Comparison of ENCODE assay signal across 14 mouse cellular contexts in the genomic region with DNA sequence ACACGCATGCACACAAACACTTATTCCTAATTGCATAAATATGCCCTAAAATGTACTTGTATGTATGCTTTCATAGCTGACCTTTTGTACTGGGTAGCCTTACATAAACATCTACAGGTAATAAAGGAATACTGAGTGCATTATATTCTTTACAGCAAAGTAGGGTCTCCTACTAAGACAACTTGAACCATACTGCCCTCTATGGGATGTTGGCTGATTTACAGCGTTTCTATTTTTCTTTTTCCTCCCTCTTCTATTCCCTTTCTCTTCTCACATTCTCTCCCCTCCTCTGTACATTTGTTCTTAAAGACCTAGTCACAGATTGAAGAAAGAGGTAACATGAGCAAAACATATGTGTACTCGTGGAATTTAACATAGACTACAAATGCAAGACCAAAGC. TPM values are rescaled to one million over a fixed set of nuclear protein-coding genes. Genes with fewer than 3 reads are reported as not detected.
DNase-seq lines count a peak whose midpoint lies in the region; ATAC-seq and TF ChIP-seq lines count a peak whose summit lies in the region.
"Had no signal": no experiment of that assay in that cellular context is flagged by ENCODE, and none has a peak within 500 bp of the region (broad histone marks: within the 10 kb centered on the region; RNA-seq: fewer than 3 reads in every experiment).

No protein-coding gene starts in this region.

- DNase-seq in heart, adult 2 months, result no peak
- no peak for DNase-seq in heart, postnatal 4 days
- peak; percentile 57 for DNase-seq in lung, embryonic 14.5 days
- no peak for DNase-seq in lung, postnatal 10 days
- DNase-seq in NIH3T3 (ENCODE audit: low read depth), result peak; percentile 54
- DNase-seq in spleen, postnatal 14 days (ENCODE audit: low spot score in 2 of 2), result no peak
- DNase-seq: heart, adult 18-20 months; kidney, postnatal 14 days had no signal

- no peak overlapping the region for H3K4me3 ChIP-seq in heart, adult 2 months
- H3K4me3 ChIP-seq in lung, embryonic 14.5 days (ENCODE audit: low read depth, low read length), result no peak overlapping the region
- H3K4me3 ChIP-seq in heart, embryonic 12.5 days, result no peak overlapping the region
- H3K4me3 ChIP-seq: embryonic facial prominence, embryonic 13.5 days; forebrain, embryonic 15.5 days; hindbrain, embryonic 10.5 days; lung, embryonic 15.5 days had no signal

- intact Hi-C loops in heart, adult 2 months (cut with DNase I), result loop anchor here (5.0 kb wide), 1 partner anchor 80 kb away; no protein-coding TSS in a partner anchor

- peak; percentile 66 for TF ChIP-seq CTCF in heart, adult 2 months (IDR thresholded peaks at IDR 0.05)
- TF ChIP-seq CTCF in lung, embryonic 14.5 days (IDR thresholded peaks at IDR 0.05; ENCODE audit: low read depth), result peak; percentile 46

- no peak overlapping the region for H3K9ac ChIP-seq in heart, adult 2 months (ENCODE audit: low read depth, low read length)
- H3K9ac ChIP-seq in lung, embryonic 14.5 days, result no peak overlapping the region
- H3K9ac ChIP-seq in heart, embryonic 12.5 days, result no peak overlapping the region
- H3K9ac ChIP-seq: embryonic facial prominence, embryonic 13.5 days; forebrain, embryonic 15.5 days; lung, embryonic 15.5 days had no signal

- H3K4me2 ChIP-seq in lung, embryonic 14.5 days, result no peak overlapping the region
- no peak overlapping the region for H3K4me2 ChIP-seq in heart, embryonic 12.5 days
- H3K4me2 ChIP-seq: embryonic facial prominence, embryonic 13.5 days; forebrain, embryonic 15.5 days; lung, embryonic 15.5 days had no signal

- no peaks in the 10 kb centered on the region for H3K27me3 ChIP-seq in heart, adult 2 months (ENCODE audit: control insufficient read depth, insufficient read depth, low read length)
- no peaks in the 10 kb centered on the region for H3K27me3 ChIP-seq in lung, embryonic 14.5 days (ENCODE audit: insufficient read depth, low read length)
- H3K27me3 ChIP-seq in heart, embryonic 12.5 days (replicated peaks), result no peaks in the 10 kb centered on the region
- H3K27me3 ChIP-seq: embryonic facial prominence, embryonic 13.5 days; forebrain, embryonic 15.5 days; lung, embryonic 15.5 days had no signal

- ATAC-seq in lung, embryonic 14.5 days (ENCODE audit: insufficient read depth), result no peak
- ATAC-seq in megakaryocyte progenitor cell, adult 5-6 weeks (replicated peaks; ENCODE audit: poor library complexity), result peak; percentile 63; the same call in 1 of the 2 replicates
- no peak for ATAC-seq in heart, embryonic 12.5 days (ENCODE audit: insufficient number of reproducible peaks, low FRiP score)
- ATAC-seq: forebrain, embryonic 15.5 days had no signal

- H3K4me1 ChIP-seq in heart, adult 2 months (ENCODE audit: control insufficient read depth, insufficient read depth, low read length), result no peaks in the 10 kb centered on the region
- H3K4me1 ChIP-seq in lung, embryonic 14.5 days (ENCODE audit: insufficient read depth), result no peaks in the 10 kb centered on the region
- no peaks in the 10 kb centered on the region for H3K4me1 ChIP-seq in heart, embryonic 12.5 days (replicated peaks)
- H3K4me1 ChIP-seq: embryonic facial prominence, embryonic 13.5 days; forebrain, embryonic 15.5 days; hindbrain, embryonic 10.5 days; lung, embryonic 15.5 days had no signal

- no peaks in the 10 kb centered on the region for H3K79me2 ChIP-seq in heart, adult 2 months (replicated peaks; ENCODE audit: control insufficient read depth, insufficient read depth, low read length)

- TF ChIP-seq POLR2A in heart, adult 2 months (IDR thresholded peaks at IDR 0.05; ENCODE audit: insufficient read depth, low read depth, low read length), result no peak

- no peak for TF ChIP-seq EP300 in heart, adult 2 months (IDR thresholded peaks at IDR 0.05; ENCODE audit: insufficient read depth, low read depth, low read length)

- WGBS in heart, adult 2 months, result 36% methylated on average over 3 of the region's 3 CpGs
- WGBS in lung, embryonic 14.5 days, result 36% methylated on average over 3 of the region's 3 CpGs
- WGBS in heart, embryonic 12.5 days, result 32% methylated on average over 3 of the region's 3 CpGs

- H3K36me3 ChIP-seq in heart, adult 2 months (ENCODE audit: control insufficient read depth, insufficient read depth, low read length), result no peaks in the 10 kb centered on the region
- no peaks in the 10 kb centered on the region for H3K36me3 ChIP-seq in lung, embryonic 14.5 days (ENCODE audit: insufficient read depth)
- no peaks in the 10 kb centered on the region for H3K36me3 ChIP-seq in heart, embryonic 12.5 days
- H3K36me3 ChIP-seq: embryonic facial prominence, embryonic 13.5 days; forebrain, embryonic 15.5 days; hindbrain, embryonic 10.5 days; lung, embryonic 15.5 days had no signal

- no peaks in the 10 kb centered on the region for H3K9me3 ChIP-seq in lung, embryonic 14.5 days (ENCODE audit: low read depth, low read length)
- H3K9me3 ChIP-seq in heart, embryonic 12.5 days (replicated peaks), result no peaks in the 10 kb centered on the region
- H3K9me3 ChIP-seq: embryonic facial prominence, embryonic 13.5 days; forebrain, embryonic 15.5 days; hindbrain, embryonic 10.5 days; lung, embryonic 15.5 days had no signal

- H3K27ac ChIP-seq in heart, adult 2 months, result no peak overlapping the region
- H3K27ac ChIP-seq in lung, embryonic 14.5 days (ENCODE audit: low read depth), result no peak overlapping the region
- H3K27ac ChIP-seq in heart, embryonic 12.5 days (ENCODE audit: poor library complexity, severe bottlenecking), result no peak overlapping the region
- H3K27ac ChIP-seq: embryonic facial prominence, embryonic 13.5 days; forebrain, embryonic 15.5 days; hindbrain, embryonic 10.5 days; lung, embryonic 15.5 days had no signal

RNA-seq across cellular contexts. Expression of a gene that starts 9.3 kb away (rescaled TPM):
- under 1 TPM in 1 of 2 experiments, not detected in 1; 0.08 TPM for total RNA-seq in heart, adult 2 months (2021)
- polyA plus RNA-seq in heart, adult 2 months (2012; rRNA removed), result 0.18 TPM in 1 of 2 replicates, not detected in the other
- not detected for total RNA-seq in heart, postnatal 4 days (2021)
- polyA plus RNA-seq in lung, embryonic 14.5 days (2014; fragmentation: Nextera tagmentation; extraction: Ambion mirVana), result 0.20 and 0.50 TPM in 2 replicates
- not detected in 2 replicates for total RNA-seq in megakaryocyte progenitor cell, adult 5-6 weeks (2015)
- total RNA-seq in megakaryocyte progenitor cell, adult 5-6 weeks (2017), result not detected in 2 replicates
- polyA plus RNA-seq in heart, embryonic 12.5 days (2016; fragmentation: Nextera tagmentation; extraction: Ambion mirVana), result not detected in 2 replicates

Comparison
In these comparisons a context has a peak if more than half of its experiments do, and no peak if none do; other contexts are left out.
1. DNase-seq: peak in lung, embryonic 14.5 days (single experiment) and NIH3T3 (single experiment); none in heart, adult 2 months (0 of 2), heart, postnatal 4 days (single experiment), lung, postnatal 10 days (single experiment) and spleen, postnatal 14 days (0 of 2).